8 mouse cellular contexts compared by ENCODE assay signal in genomic region chr10:26375351-26375751, GRCm38 (mm10). TPM values are rescaled to one million over a fixed set of nuclear protein-coding genes. Genes with fewer than 3 reads are reported as not detected.
A peak's percentile ranks its signal among the peaks of the same experiment; 100 is the strongest.
DNase-seq lines count a peak whose midpoint lies in the region; ATAC-seq and TF ChIP-seq lines count a peak whose summit lies in the region.

No protein-coding gene starts in this region.

- no peaks in the 10 kb centered on the region for H3K9me3 ChIP-seq in heart, embryonic 12.5 days (replicated peaks)
- no peaks in the 10 kb centered on the region for H3K9me3 ChIP-seq in midbrain, postnatal 0 days (ENCODE audit: low read length)

- DNase-seq in heart, adult 18-20 months = no peak
- peak; percentile 74 for DNase-seq in CD4-positive helper T cell, adult 2 months (ENCODE audit: low read depth, low spot score)
- peak; percentile 5 for DNase-seq in midbrain, postnatal 0 days (ENCODE audit: low spot score)
- DNase-seq in frontal cortex, postnatal 25 days (ENCODE audit: low spot score in 2 of 2) = no peak
- no peak for DNase-seq in layer of hippocampus, adult 9-11 months

- H3K9ac ChIP-seq in heart, embryonic 12.5 days = peak overlapping the region; percentile 94
- H3K9ac ChIP-seq in midbrain, postnatal 0 days (replicated peaks; ENCODE audit: low read length, poor library complexity, severe bottlenecking) = peak overlapping the region; percentile 67

- peak; percentile 51; the same call in 1 of the 2 replicates for ATAC-seq in heart, embryonic 12.5 days (ENCODE audit: insufficient number of reproducible peaks, low FRiP score)
- ATAC-seq in inflammation-experienced regulatory T-cells, adult 6 months = peak; percentile 13
- peak; percentile 53 for ATAC-seq in midbrain, postnatal 0 days (ENCODE audit: low FRiP score)

- TF ChIP-seq POLR2A in cortical plate, adult 2 months (IDR thresholded peaks at IDR 0.05; ENCODE audit: extremely low read depth, insufficient read depth, low read length) = no peak

- H3K36me3 ChIP-seq in heart, embryonic 12.5 days = no peaks in the 10 kb centered on the region
- H3K36me3 ChIP-seq in midbrain, postnatal 0 days (ENCODE audit: insufficient read depth, low read length) = no peaks in the 10 kb centered on the region

- peaks cover 15% of the 10 kb centered on the region for H3K4me1 ChIP-seq in heart, embryonic 12.5 days (replicated peaks)
- no peaks in the 10 kb centered on the region for H3K4me1 ChIP-seq in cortical plate, adult 2 months (ENCODE audit: control insufficient read depth, insufficient read depth, low read length)
- 0 out of 2 replicates have a peak, but pooled peaks cover 4% of the 10 kb centered on the region for H3K4me1 ChIP-seq in midbrain, postnatal 0 days (ENCODE audit: insufficient read depth, low read length)

- WGBS in heart, embryonic 12.5 days = 1% methylated on average over 17 of the region's 30 CpGs
- 0% methylated on average over 17 of the region's 30 CpGs for WGBS in midbrain, postnatal 0 days

- peak overlapping the region; percentile 92 for H3K27ac ChIP-seq in heart, embryonic 12.5 days (ENCODE audit: poor library complexity, severe bottlenecking)
- no peak overlapping the region for H3K27ac ChIP-seq in cortical plate, adult 2 months (ENCODE audit: insufficient read depth, low read length)
- peak overlapping the region; percentile 86 for H3K27ac ChIP-seq in midbrain, postnatal 0 days (ENCODE audit: low read depth, low read length)

- H3K4me3 ChIP-seq in heart, embryonic 12.5 days = peak overlapping the region; percentile 97
- H3K4me3 ChIP-seq in cortical plate, adult 2 months (ENCODE audit: insufficient read depth, low read length) = peak overlapping the region; percentile 85
- peak overlapping the region; percentile 88 for H3K4me3 ChIP-seq in midbrain, postnatal 0 days (ENCODE audit: low read depth, low read length)

- no peaks in the 10 kb centered on the region for H3K27me3 ChIP-seq in heart, embryonic 12.5 days (replicated peaks)
- no peaks in the 10 kb centered on the region for H3K27me3 ChIP-seq in midbrain, postnatal 0 days (ENCODE audit: insufficient read depth, low read length)

- peak overlapping the region; percentile 84 for H3K4me2 ChIP-seq in heart, embryonic 12.5 days
- peak overlapping the region; percentile 99 for H3K4me2 ChIP-seq in midbrain, postnatal 0 days (ENCODE audit: low read depth, low read length, poor library complexity, severe bottlenecking)

- TF ChIP-seq CTCF in cortical plate, adult 2 months (IDR thresholded peaks at IDR 0.05; ENCODE audit: extremely low read depth, insufficient read depth, low read length) = no peak
- TF ChIP-seq CTCF in midbrain, postnatal 0 days (IDR thresholded peaks at IDR 0.05) = no peak

RNA-seq across cellular contexts. Expression of gene L3mbtl3, which starts 0.4 kb away (rescaled TPM):
- 12.2 and 12.9 TPM in 2 replicates for polyA plus RNA-seq in heart, embryonic 12.5 days (2016; fragmentation: Nextera tagmentation; extraction: Ambion mirVana)
- total RNA-seq in heart, adult 18-20 months (2021) = 1 to 10 TPM; 6.6 to 8.5 TPM
- polyA plus RNA-seq in cortical plate, adult 2 months (2012; rRNA removed) = 15.6 and 15.7 TPM in 2 replicates
- 10 to 100 TPM; 10.2 to 14.6 (median 14.5) TPM for polyA plus RNA-seq in inflammation-experienced regulatory T-cells, adult 6 months (2017; shearing (Covaris generic))
- total RNA-seq in midbrain, postnatal 0 days (2014; rRNA removed) = 59.6 and 69.5 TPM in 2 replicates
- polyA plus RNA-seq in midbrain, postnatal 0 days (2015; fragmentation: Nextera tagmentation; extraction: Ambion mirVana) = 24.9 and 27.3 TPM in 2 replicates

Comparison
In these comparisons a context has a peak if more than half of its experiments do, and no peak if none do; other contexts are left out.
1. DNase-seq: peak in CD4-positive helper T cell, adult 2 months (single experiment) and midbrain, postnatal 0 days (single experiment); none in heart, adult 18-20 months (0 of 2), frontal cortex, postnatal 25 days (0 of 2) and layer of hippocampus, adult 9-11 months (single experiment).
2. Peak in every context shown above with its lines, with median percentiles within 50 percentile points of each other: ATAC-seq and H3K4me3 ChIP-seq.